Mouse (Mus musculus) heart, embryonic 15.5 days (tissue): ENCODE data around the gene Nanog. TPM values are rescaled to one million over a fixed set of nuclear protein-coding genes. Genes with fewer than 3 reads are reported as not detected.
"Not testable (repeated sequence)": the region's sequence is repeated elsewhere in the genome, so short reads cannot be mapped to it uniquely, and the experiment has no call there.

Experiments used
- ATAC-seq: fragments of 200-750 bp; cut with Nextera tagmentation; replicated peaks from 2 replicates; pipeline ENCODE4 v1.8.0; 2017; ENCODE audit warnings: low read depth, moderate TSS enrichment; ENCODE audit not compliant: insufficient number of reproducible peaks, insufficient read depth, low FRiP score
- H3K27ac ChIP-seq: fragments of 300-500 bp; sonication (generic); 2 replicates; pipeline ENCODE4 v1.5.1; 2015; ENCODE audit warnings: mild to moderate bottlenecking, inconsistent platforms
- H3K27me3 ChIP-seq: fragments of 300-500 bp; sonication (generic); 2 replicates; pipeline ENCODE4 v1.6.1; 2015; ENCODE audit warnings: inconsistent platforms
- H3K36me3 ChIP-seq: fragments of 300-500 bp; sonication (generic); 2 replicates; pipeline ENCODE4 v1.6.1; 2015; ENCODE audit warnings: mild to moderate bottlenecking, inconsistent platforms
- H3K4me1 ChIP-seq: fragments of 300-500 bp; sonication (generic); replicated peaks from 2 replicates; pipeline ENCODE4 v1.6.1; 2015; ENCODE audit warnings: inconsistent platforms
- H3K4me2 ChIP-seq: fragments of 300-500 bp; sonication (generic); 2 replicates; pipeline ENCODE4 v1.6.1; 2015; ENCODE audit warnings: inconsistent platforms, mild to moderate bottlenecking, moderate library complexity
- H3K4me3 ChIP-seq: fragments of 300-500 bp; sonication (generic); 2 replicates; pipeline ENCODE4 v1.5.1; 2015; ENCODE audit warnings: mild to moderate bottlenecking, inconsistent platforms
- H3K9ac ChIP-seq: fragments of 300-500 bp; sonication (generic); 2 replicates; pipeline ENCODE4 v1.6.1; 2015; ENCODE audit warnings: mild to moderate bottlenecking, inconsistent platforms
- H3K9me3 ChIP-seq: fragments of 300-500 bp; sonication (generic); replicated peaks from 2 replicates; pipeline ENCODE4 v1.6.1; 2016; ENCODE audit warnings: inconsistent platforms
- WGBS: fragments of 180-500 bp; shearing (Covaris S2); methylation state at CpG from one replicate; pipeline ENCODE4 v1.1.7; 2015; ENCODE audit warnings: mixed read lengths; 5-methylcytosine and 5-hydroxymethylcytosine counted together
- polyA plus RNA-seq: library from polyadenylated mRNA; unstranded; fragments of >200 nt; fragmentation: Nextera tagmentation; extraction: Ambion mirVana; gene quantifications from 2 replicates; pipeline ENCODE4 v1.2.1, GENCODE M21; 2015

Nanog gene
- polyA plus RNA-seq, 1 experiment from 2014 or later, result 0.79 TPM

GRCm38 (mm10) chr6:122670201-122670551, 37.1 kb upstream of the Nanog start:
- no peak for ATAC-seq
- Histone ChIP-seq H3K4me2 (peak overlapping the region; percentile 73), H3K27ac (no peak overlapping the region)

DNA sequence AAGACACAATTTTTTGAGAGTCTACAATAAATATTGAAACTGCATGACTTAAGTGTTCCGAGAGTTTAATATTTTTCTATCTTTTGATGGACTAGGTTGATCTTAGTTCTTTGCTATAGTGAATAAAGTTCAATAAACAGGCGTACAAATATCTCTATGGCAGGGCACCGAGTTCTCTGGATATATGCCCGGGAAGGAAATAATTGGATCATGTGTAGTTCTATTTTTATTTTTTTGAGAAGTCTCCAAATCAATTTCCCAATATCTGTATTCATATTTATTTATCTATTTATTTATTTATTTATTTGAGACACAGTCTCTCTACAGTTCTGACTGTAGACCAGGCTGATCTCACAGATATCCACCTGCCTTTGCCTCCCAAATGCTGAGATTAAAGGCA, 36.4 kb upstream of the Nanog start:
- no peak for ATAC-seq
- no peak overlapping the region for H3K9ac ChIP-seq
- no peaks in the 10 kb centered on the region for H3K9me3 ChIP-seq
- no peak overlapping the region for H3K4me2 ChIP-seq
- H3K4me1 ChIP-seq, result peaks cover 18% of the 10 kb centered on the region
- no peak overlapping the region for H3K4me3 ChIP-seq
- H3K27me3 ChIP-seq, result no peaks in the 10 kb centered on the region
- no peak overlapping the region for H3K27ac ChIP-seq
- H3K36me3 ChIP-seq, result no peaks in the 10 kb centered on the region
- WGBS, result 91% methylated on average over 4 of the region's 4 CpGs

More at GRCm38 (mm10) chr6:122670201-122670551, 37.1 kb upstream of the Nanog start:
- H3K9ac ChIP-seq, result no peak overlapping the region
- no peaks in the 10 kb centered on the region for H3K27me3 ChIP-seq
- WGBS, result 35% methylated on average over 10 of the region's 10 CpGs
- peaks cover 18% of the 10 kb centered on the region for H3K4me1 ChIP-seq
- H3K4me3 ChIP-seq, result peak overlapping the region; percentile 52
- H3K36me3 ChIP-seq, result no peaks in the 10 kb centered on the region
- no peaks in the 10 kb centered on the region for H3K9me3 ChIP-seq

DNA sequence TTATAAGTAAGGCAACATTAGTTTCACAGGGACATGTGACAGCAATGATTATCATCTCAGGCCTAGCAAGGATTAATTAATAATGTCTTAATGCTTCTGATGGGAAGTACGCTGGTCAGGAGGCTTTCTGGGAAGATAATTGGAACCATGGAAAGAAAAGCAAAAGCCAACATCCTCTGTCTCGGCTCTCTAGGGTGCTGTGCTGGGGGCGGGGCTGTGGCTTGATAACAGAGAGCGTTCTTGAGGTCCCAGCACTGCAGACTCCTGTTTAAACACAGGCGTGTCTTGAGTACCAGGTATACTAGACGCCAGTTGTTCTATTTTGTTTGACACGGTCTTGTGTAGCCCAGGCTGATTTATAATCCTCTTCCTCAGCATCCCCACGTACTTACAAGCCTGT, 34.5 kb upstream of the Nanog start:
- Histone ChIP-seq H3K4me2 (no peak overlapping the region), H3K4me1 (peaks cover 8% of the 10 kb centered on the region; the same call in 1 of the 2 replicates), H3K9ac (no peak overlapping the region), H3K9me3 (no peaks in the 10 kb centered on the region), H3K27ac (no peak overlapping the region), H3K36me3 (no peaks in the 10 kb centered on the region), H3K27me3 (no peaks in the 10 kb centered on the region), H3K4me3 (no peak overlapping the region)
- 36% methylated on average over 8 of the region's 8 CpGs for WGBS
- no peak for ATAC-seq

DNA sequence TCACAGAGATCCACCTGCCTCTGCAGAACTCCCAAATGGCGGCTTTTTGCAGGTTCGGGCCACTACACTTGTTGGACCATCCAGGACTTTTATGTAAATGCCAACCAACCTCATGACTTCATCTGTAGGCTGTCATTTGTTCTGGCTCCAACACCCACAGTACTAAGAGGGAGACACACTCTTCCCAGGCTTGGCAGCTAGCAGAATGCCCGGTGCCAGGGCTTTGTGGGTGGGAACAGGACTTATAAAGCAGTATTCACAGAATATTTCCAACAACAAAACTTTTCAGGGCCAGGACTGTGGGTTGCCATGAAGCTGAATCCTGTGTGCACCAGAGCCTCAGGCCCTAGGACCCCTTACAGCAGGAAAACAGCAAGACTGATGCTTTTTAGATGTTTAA, 24.6 kb upstream of the Nanog start:
- Histone ChIP-seq H3K4me1 (no peaks in the 10 kb centered on the region), H3K36me3 (no peaks in the 10 kb centered on the region), H3K9me3 (no peaks in the 10 kb centered on the region), H3K27me3 (no peaks in the 10 kb centered on the region), H3K9ac (no peak overlapping the region), H3K27ac (no peak overlapping the region), H3K4me3 (no peak overlapping the region), H3K4me2 (no peak overlapping the region)
- ATAC-seq, result no peak
- WGBS, result 81% methylated on average over 3 of the region's 3 CpGs

DNA sequence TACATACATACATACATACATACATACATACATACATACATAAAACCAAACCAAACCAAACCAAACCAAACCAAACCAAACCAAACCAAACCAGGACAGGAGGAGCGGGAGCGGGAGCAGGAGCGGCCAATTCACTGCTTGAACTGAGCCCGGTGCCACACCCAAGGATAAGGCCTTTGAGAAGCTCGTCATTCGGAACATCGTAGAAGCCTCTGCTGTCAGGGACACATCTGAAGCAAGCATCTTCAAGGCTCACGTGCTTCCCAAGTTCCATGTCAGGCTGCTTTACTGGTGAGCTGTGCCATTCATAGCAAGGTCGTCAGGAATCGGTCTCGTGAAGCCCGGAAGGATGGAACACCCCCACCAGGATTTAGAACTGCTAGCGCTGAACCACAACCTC, 20.6 kb upstream of the Nanog start:
- H3K27ac ChIP-seq, result no peak overlapping the region

GRCm38 (mm10) chr6:122689411-122690055, 17.8 kb upstream of the Nanog start:
- ATAC-seq, result no peak
- 75% methylated on average over 6 of the region's 6 CpGs for WGBS
- no peaks in the 10 kb centered on the region for H3K36me3 ChIP-seq
- no peaks in the 10 kb centered on the region for H3K4me1 ChIP-seq
- no peak overlapping the region for H3K9ac ChIP-seq
- no peaks in the 10 kb centered on the region for H3K27me3 ChIP-seq
- H3K4me2 ChIP-seq, result no peak overlapping the region
- no peak overlapping the region for H3K4me3 ChIP-seq
- no peaks in the 10 kb centered on the region for H3K9me3 ChIP-seq
- H3K27ac ChIP-seq, result no peak overlapping the region

More for the DNA sequence above, 20.6 kb upstream of the Nanog start:
- Histone ChIP-seq H3K4me1 (no peaks in the 10 kb centered on the region), H3K4me2 (no peak overlapping the region), H3K9me3 (no peaks in the 10 kb centered on the region), H3K9ac (no peak overlapping the region), H3K4me3 (no peak overlapping the region), H3K27me3 (no peaks in the 10 kb centered on the region), H3K36me3 (no peaks in the 10 kb centered on the region)
- WGBS, result 87% methylated on average over 13 of the region's 13 CpGs
- no peak for ATAC-seq

DNA sequence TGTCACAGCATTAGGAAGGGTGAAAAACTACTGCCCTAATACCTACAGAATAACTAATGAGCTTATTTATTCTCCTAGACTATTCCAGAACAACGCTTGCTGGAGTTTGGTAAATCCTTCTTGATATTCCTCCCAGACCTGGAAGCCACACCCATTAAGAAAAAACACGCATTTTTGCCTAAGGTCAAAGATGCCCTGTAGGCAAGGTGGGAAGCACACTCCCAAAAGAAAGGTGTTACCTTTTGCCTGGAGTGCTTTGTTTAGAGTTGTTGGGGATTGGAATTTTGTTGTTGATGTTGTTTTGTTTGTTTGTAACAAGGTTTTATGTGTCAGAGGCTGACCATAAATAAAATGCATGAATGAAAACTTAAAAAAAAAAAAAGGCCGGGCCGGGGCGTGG, 17.2 kb upstream of the Nanog start:
- H3K4me1 ChIP-seq, result no peaks in the 10 kb centered on the region
- no peak overlapping the region for H3K27ac ChIP-seq
- H3K4me3 ChIP-seq, result no peak overlapping the region
- no peaks in the 10 kb centered on the region for H3K9me3 ChIP-seq
- H3K27me3 ChIP-seq, result no peaks in the 10 kb centered on the region
- H3K9ac ChIP-seq, result no peak overlapping the region
- H3K4me2 ChIP-seq, result no peak overlapping the region
- WGBS, result 85% methylated on average over 5 of the region's 5 CpGs
- H3K36me3 ChIP-seq, result no peaks in the 10 kb centered on the region
- no peak for ATAC-seq

- WGBS, result 83% methylated on average over 3 of the region's 3 CpGs
- ATAC-seq, result no peak
- H3K36me3 ChIP-seq, result no peaks in the 10 kb centered on the region
Measured at GRCm38 (mm10) chr6:122695398-122695797, 11.9 kb upstream of the Nanog start.

GRCm38 (mm10) chr6:122699628-122700027, 7.7 kb upstream of the Nanog start:
- not testable (repeated sequence) for H3K36me3 ChIP-seq, H3K4me3 ChIP-seq, H3K4me2 ChIP-seq, H3K27me3 ChIP-seq, ATAC-seq, H3K9me3 ChIP-seq, H3K27ac ChIP-seq, H3K9ac ChIP-seq
- 74% methylated on average over 2 of the region's 2 CpGs for WGBS
- H3K4me1 ChIP-seq, result peaks cover 11% of the 10 kb centered on the region; the same call in 1 of the 2 replicates

More at GRCm38 (mm10) chr6:122695398-122695797, 11.9 kb upstream of the Nanog start:
- H3K4me2 ChIP-seq, result no peak overlapping the region
- H3K4me1 ChIP-seq, result no peaks in the 10 kb centered on the region
- no peak overlapping the region for H3K4me3 ChIP-seq
- H3K9me3 ChIP-seq, result no peaks in the 10 kb centered on the region
- no peaks in the 10 kb centered on the region for H3K27me3 ChIP-seq
- H3K27ac ChIP-seq, result no peak overlapping the region
- H3K9ac ChIP-seq, result no peak overlapping the region

- H3K9ac ChIP-seq, result no peak overlapping the region
- no peaks in the 10 kb centered on the region for H3K27me3 ChIP-seq
- H3K4me3 ChIP-seq, result no peak overlapping the region
- peaks cover 11% of the 10 kb centered on the region; the same call in 1 of the 2 replicates for H3K4me1 ChIP-seq
- peak overlapping the region; percentile 59 for H3K4me2 ChIP-seq
- H3K36me3 ChIP-seq, result no peaks in the 10 kb centered on the region
- no peaks in the 10 kb centered on the region for H3K9me3 ChIP-seq
- peak overlapping the region; percentile 91 for H3K27ac ChIP-seq
- 74% methylated on average over 5 of the region's 5 CpGs for WGBS
- ATAC-seq, result no peak
Measured at GRCm38 (mm10) chr6:122701816-122702215, 5.5 kb upstream of the Nanog start.

- Histone ChIP-seq H3K4me3 (peak overlapping the region; percentile 41), H3K9ac (peak overlapping the region; percentile 46; the same call in 1 of the 2 replicates), H3K27me3 (no peaks in the 10 kb centered on the region; the same call in 1 of the 2 replicates), H3K9me3 (no peaks in the 10 kb centered on the region), H3K36me3 (no peaks in the 10 kb centered on the region), H3K27ac (peak overlapping the region; percentile 91), H3K4me2 (peak overlapping the region; percentile 59), H3K4me1 (peaks cover 11% of the 10 kb centered on the region; the same call in 1 of the 2 replicates)
- ATAC-seq, result peak; percentile 95
- whole genome bisulfite sequencing, result 3% methylated on average over 20 of the region's 20 CpGs
Measured at GRCm38 (mm10) chr6:122702480-122703124, 4.7 kb upstream of the Nanog start.
